Mouse (Mus musculus): ENCODE data around the gene Eif2s1.
"Not testable (repeated sequence)": the region's sequence is repeated elsewhere in the genome, so short reads cannot be mapped to it uniquely, and the experiment has no call there.

DNA sequence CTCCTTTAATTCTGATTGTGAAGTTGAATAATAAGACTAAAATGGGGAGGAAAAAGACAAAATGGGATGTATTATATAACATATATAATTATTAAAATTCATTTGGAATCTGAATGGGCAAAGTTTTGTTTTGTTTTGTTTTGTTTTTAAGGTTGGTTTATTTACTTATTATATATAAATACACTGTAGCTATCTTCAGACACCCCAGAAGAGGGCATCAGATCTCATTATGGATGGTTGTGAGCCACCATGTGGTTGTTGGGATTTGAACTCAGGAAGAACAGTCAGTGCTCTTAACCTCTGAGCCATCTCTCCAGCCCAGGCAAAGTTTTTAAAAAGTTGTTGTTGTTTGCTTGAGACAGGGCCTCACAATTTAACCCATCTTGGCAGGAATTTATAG is 61.4 kb downstream of the Eif2s1 start:
- peak in 1 of 2 experiments; percentile 50; a peak in 2 of 4 replicates for TF ChIP-seq CTCF (conservative IDR thresholded peaks at IDR 0.05 in 1 of 2, IDR thresholded peaks at IDR 0.05 in 1 of 2; ENCODE audit: low read depth in 2 of 2, low read length in 2 of 2)
- TF ChIP-seq RAD21 (IDR thresholded peaks at IDR 0.05; ENCODE audit: low read depth, low read length); POLR2AphosphoS2 (IDR thresholded peaks at IDR 0.05; ENCODE audit: low read depth, low read length); MAZ (IDR thresholded peaks at IDR 0.05; ENCODE audit: low read depth, low read length); POLR2A (IDR thresholded peaks at IDR 0.05; ENCODE audit: low read depth, low read length); EP300 (IDR thresholded peaks at IDR 0.05; ENCODE audit: low read length); CHD1 (IDR thresholded peaks at IDR 0.05; ENCODE audit: low read depth, low read length); NRF1 (IDR thresholded peaks at IDR 0.05; ENCODE audit: low read depth, low read length); TCF12 (IDR thresholded peaks at IDR 0.05; ENCODE audit: low read depth, low read length): not testable (repeated sequence)

All from CH12.LX (cell line).